Mouse (Mus musculus) olfactory bulb, adult 2 months (tissue): ENCODE results near the gene Limch1.

Source experiments
- CTCF ChIP-seq: fragments of 200-500 bp; IDR thresholded peaks from 2 replicates; pipeline ENCODE4 v1.5.1; 2012; ENCODE audit warnings: low read depth, mild to moderate bottlenecking, low read length, moderate library complexity; ENCODE audit not compliant: insufficient read depth
- POLR2A ChIP-seq: fragments of 200-500 bp; IDR thresholded peaks from 2 replicates; pipeline ENCODE4 v1.6.1; 2012; ENCODE audit warnings: mild to moderate bottlenecking, low read depth, low read length, moderate library complexity; ENCODE audit not compliant: insufficient read depth

DNA sequence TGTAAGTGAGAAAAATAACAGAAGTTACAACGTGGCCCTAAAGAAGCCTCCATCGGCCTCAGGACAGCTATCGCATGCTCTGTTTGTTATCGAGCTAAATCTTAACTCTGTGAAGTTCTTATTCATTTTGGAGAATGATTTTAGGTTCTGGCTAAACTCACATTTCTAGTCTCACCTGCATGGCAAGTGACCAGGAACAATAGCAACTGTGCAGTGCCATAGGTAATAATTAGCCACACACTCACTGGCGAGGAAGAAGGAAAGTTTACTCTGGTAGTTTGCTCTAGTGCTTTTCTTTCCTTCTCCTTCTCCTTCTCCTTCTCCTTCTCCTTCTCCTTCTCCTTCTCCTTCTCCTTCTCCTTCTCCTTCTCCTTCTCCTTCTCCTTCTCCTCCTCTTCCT is 209.6 kb downstream of the Limch1 start:
- TF ChIP-seq CTCF, result no peak
- TF ChIP-seq POLR2A, result no peak
